Mouse (Mus musculus): ENCODE data around the gene Mcts1. TPM values are rescaled to one million over a fixed set of nuclear protein-coding genes. Genes with fewer than 3 reads are reported as not detected.
A peak's percentile ranks its signal among the peaks of the same experiment; 100 is the strongest.

Gene Mcts1
- polyA plus RNA-seq, 1 experiment from 2014 or later, result 152 TPM

GRCm38 (mm10) chrX:38593180-38593889, 7.0 kb upstream of the Mcts1 start:
- Histone ChIP-seq H3K9ac (replicated peaks) (no peak overlapping the region), H3K4me1 (no peaks in the 10 kb centered on the region), H3K4me3 (no peak overlapping the region), H3K27ac (replicated peaks) (no peak overlapping the region), H3K9me3 (no peaks in the 10 kb centered on the region), H3K27me3 (no peaks in the 10 kb centered on the region), H3K36me3 (no peaks in the 10 kb centered on the region), H3K4me2 (replicated peaks) (no peak overlapping the region)
- ATAC-seq (replicated peaks), result no peak
- 68% methylated on average over 5 of the region's 5 CpGs for WGBS

- no peaks in the 10 kb centered on the region for H3K36me3 ChIP-seq
- no peaks in the 10 kb centered on the region for H3K4me1 ChIP-seq
- no peaks in the 10 kb centered on the region for H3K27me3 ChIP-seq
- H3K4me3 ChIP-seq, result peak overlapping the region; percentile 50
- 13% methylated on average over 3 of the region's 3 CpGs for WGBS
- H3K9ac ChIP-seq (replicated peaks), result peak overlapping the region; percentile 59
- ATAC-seq (replicated peaks), result peak; percentile 85
- no peaks in the 10 kb centered on the region for H3K9me3 ChIP-seq
- peak overlapping the region; percentile 54 for H3K4me2 ChIP-seq (replicated peaks)
- H3K27ac ChIP-seq (replicated peaks), result peak overlapping the region; percentile 84
Observed at GRCm38 (mm10) chrX:38600995-38601369, 604 bp downstream of the Mcts1 start.

- peak within 1 kb of the TSS; percentile 52 for H3K4me3 ChIP-seq
- H3K4me1 ChIP-seq, result peaks cover 10% of the 10 kb centered on the region
- H3K27me3 ChIP-seq, result no peaks in the 10 kb centered on the region
- peak within 1 kb of the TSS; percentile 93 for H3K27ac ChIP-seq (replicated peaks)
- peak within 1 kb of the TSS; percentile 59 for H3K9ac ChIP-seq (replicated peaks)
- ATAC-seq (replicated peaks), result peak; percentile 99
- 0 out of 2 replicates have a peak, but pooled peaks cover 3% of the 10 kb centered on the region for H3K36me3 ChIP-seq
- WGBS, result 23% methylated on average over 43 of the region's 43 CpGs
- peak within 1 kb of the TSS; percentile 41 for H3K4me2 ChIP-seq (replicated peaks)
- H3K9me3 ChIP-seq, result no peaks in the 10 kb centered on the region
Observed at GRCm38 (mm10) chrX:38634801-38635637, 34.6 kb downstream of the Mcts1 start, which contains the start of gene C1galt1c1. C1galt1c1 (minus strand) TSS chrX:38635087.

GRCm38 (mm10) chrX:38635638-38635931, 35.2 kb downstream of the Mcts1 start:
- Histone ChIP-seq H3K9me3 (no peaks in the 10 kb centered on the region), H3K27ac (replicated peaks) (peak overlapping the region; percentile 52), H3K36me3 (0 out of 2 replicates have a peak, but pooled peaks cover 3% of the 10 kb centered on the region), H3K27me3 (no peaks in the 10 kb centered on the region), H3K4me3 (peak overlapping the region; percentile 52), H3K9ac (replicated peaks) (0 out of 2 replicates have a peak overlapping the region, but pooled peaks have one; percentile 22), H3K4me2 (replicated peaks) (peak overlapping the region; percentile 41), H3K4me1 (peaks cover 10% of the 10 kb centered on the region)
- ATAC-seq (replicated peaks), result no peak; the same call in 1 of the 2 replicates

GRCm38 (mm10) chrX:38641435-38641834, 41.1 kb downstream of the Mcts1 start:
- no peaks in the 10 kb centered on the region for H3K27me3 ChIP-seq
- no peak overlapping the region for H3K9ac ChIP-seq (replicated peaks)
- H3K4me3 ChIP-seq, result no peak overlapping the region
- H3K36me3 ChIP-seq, result no peaks in the 10 kb centered on the region
- ATAC-seq (replicated peaks), result no peak
- no peaks in the 10 kb centered on the region for H3K4me1 ChIP-seq
- no peak overlapping the region for H3K4me2 ChIP-seq (replicated peaks)
- 79% methylated on average over 4 of the region's 4 CpGs for WGBS
- H3K27ac ChIP-seq (replicated peaks), result no peak overlapping the region
- H3K9me3 ChIP-seq, result no peaks in the 10 kb centered on the region

- no peak overlapping the region for H3K4me2 ChIP-seq (replicated peaks)
- no peak overlapping the region for H3K9ac ChIP-seq (replicated peaks)
- H3K36me3 ChIP-seq, result no peaks in the 10 kb centered on the region
- no peak for ATAC-seq (replicated peaks)
- no peaks in the 10 kb centered on the region for H3K27me3 ChIP-seq
- 76% methylated on average over 4 of the region's 4 CpGs for WGBS
- H3K4me1 ChIP-seq, result no peaks in the 10 kb centered on the region
- H3K4me3 ChIP-seq, result no peak overlapping the region
- H3K27ac ChIP-seq (replicated peaks), result no peak overlapping the region
- H3K9me3 ChIP-seq, result no peaks in the 10 kb centered on the region
Observed at GRCm38 (mm10) chrX:38642183-38642582, 41.8 kb downstream of the Mcts1 start.

GRCm38 (mm10) chrX:38650404-38651039, 50.1 kb downstream of the Mcts1 start:
- Histone ChIP-seq H3K4me3 (no peak overlapping the region), H3K9ac (replicated peaks) (no peak overlapping the region), H3K4me1 (no peaks in the 10 kb centered on the region), H3K4me2 (replicated peaks) (no peak overlapping the region), H3K9me3 (no peaks in the 10 kb centered on the region), H3K36me3 (no peaks in the 10 kb centered on the region), H3K27ac (replicated peaks) (no peak overlapping the region), H3K27me3 (no peaks in the 10 kb centered on the region)
- ATAC-seq (replicated peaks), result no peak
- 68% methylated on average over 9 of the region's 9 CpGs for WGBS

GRCm38 (mm10) chrX:38651167-38651566, 50.8 kb downstream of the Mcts1 start:
- Histone ChIP-seq H3K27me3 (no peaks in the 10 kb centered on the region), H3K27ac (replicated peaks) (no peak overlapping the region), H3K4me3 (no peak overlapping the region), H3K4me2 (replicated peaks) (no peak overlapping the region), H3K4me1 (no peaks in the 10 kb centered on the region), H3K9me3 (no peaks in the 10 kb centered on the region), H3K36me3 (no peaks in the 10 kb centered on the region), H3K9ac (replicated peaks) (no peak overlapping the region)
- WGBS, result 28% methylated on average over 6 of the region's 7 CpGs
- no peak for ATAC-seq (replicated peaks)

GRCm38 (mm10) chrX:38653181-38653580, 52.8 kb downstream of the Mcts1 start:
- no peak overlapping the region for H3K4me3 ChIP-seq
- WGBS, result 89% methylated on average over 1 of the region's 1 CpGs
- no peak for ATAC-seq (replicated peaks)

GRCm38 (mm10) chrX:38654681-38655080, 54.3 kb downstream of the Mcts1 start:
- WGBS, result 89% methylated on average over 5 of the region's 5 CpGs
- H3K4me2 ChIP-seq (replicated peaks), result no peak overlapping the region

More at GRCm38 (mm10) chrX:38653181-38653580, 52.8 kb downstream of the Mcts1 start:
- H3K36me3 ChIP-seq, result no peaks in the 10 kb centered on the region
- no peaks in the 10 kb centered on the region for H3K4me1 ChIP-seq
- no peaks in the 10 kb centered on the region for H3K9me3 ChIP-seq
- H3K4me2 ChIP-seq (replicated peaks), result no peak overlapping the region
- no peak overlapping the region for H3K9ac ChIP-seq (replicated peaks)
- no peak overlapping the region for H3K27ac ChIP-seq (replicated peaks)
- H3K27me3 ChIP-seq, result no peaks in the 10 kb centered on the region

GRCm38 (mm10) chrX:38656206-38656883, 56.0 kb downstream of the Mcts1 start:
- Histone ChIP-seq H3K4me2 (replicated peaks) (no peak overlapping the region), H3K4me1 (no peaks in the 10 kb centered on the region), H3K9me3 (no peaks in the 10 kb centered on the region), H3K27ac (replicated peaks) (no peak overlapping the region), H3K4me3 (no peak overlapping the region), H3K9ac (replicated peaks) (no peak overlapping the region), H3K27me3 (no peaks in the 10 kb centered on the region), H3K36me3 (no peaks in the 10 kb centered on the region)
- 67% methylated on average over 4 of the region's 4 CpGs for WGBS
- no peak for ATAC-seq (replicated peaks)

More at GRCm38 (mm10) chrX:38654681-38655080, 54.3 kb downstream of the Mcts1 start:
- Histone ChIP-seq H3K27me3 (no peaks in the 10 kb centered on the region), H3K27ac (replicated peaks) (no peak overlapping the region), H3K9me3 (no peaks in the 10 kb centered on the region), H3K4me3 (no peak overlapping the region), H3K4me1 (no peaks in the 10 kb centered on the region), H3K36me3 (no peaks in the 10 kb centered on the region), H3K9ac (replicated peaks) (no peak overlapping the region)
- no peak for ATAC-seq (replicated peaks)
